Mouse (Mus musculus): ENCODE data around the gene AC192777.2. TPM values are rescaled to one million over a fixed set of nuclear protein-coding genes. Genes with fewer than 3 reads are reported as not detected.
"Not testable (repeated sequence)": the region's sequence is repeated elsewhere in the genome, so short reads cannot be mapped to it uniquely, and the experiment has no call there.

Gene AC192777.2
- not detected for total RNA-seq (2021)
- long read RNA-seq, experiment 1 = 0 reads
- long read RNA-seq, experiment 2 = 0 reads

DNA sequence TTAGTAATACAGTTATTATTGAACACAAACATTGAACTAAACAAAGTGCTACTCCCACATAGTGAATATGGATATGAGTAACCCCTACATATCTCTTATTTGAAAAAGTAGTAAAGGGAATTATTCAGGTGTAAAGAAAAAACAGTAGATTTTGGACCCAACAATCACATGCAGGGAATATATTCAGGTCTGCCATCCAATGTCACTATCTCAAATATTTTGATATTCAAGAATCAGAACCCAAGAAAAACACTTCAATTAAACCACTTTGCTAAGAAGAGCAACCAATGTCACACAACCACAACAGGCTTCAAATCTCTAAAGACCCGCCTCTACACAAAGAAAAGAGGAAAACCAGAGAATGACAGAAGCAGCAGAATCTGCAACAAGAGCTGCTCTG, at the start of gene AC192777.2:
AC192777.2 (plus strand) TSS at position 301 of the 400 bp plus-strand sequence.
- DNase-seq = not testable (repeated sequence)

- not testable (repeated sequence) for DNase-seq
These were observed 20.9 kb downstream of the AC192777.2 start for GRCm38 (mm10) chr17:40116172-40116571.

DNA sequence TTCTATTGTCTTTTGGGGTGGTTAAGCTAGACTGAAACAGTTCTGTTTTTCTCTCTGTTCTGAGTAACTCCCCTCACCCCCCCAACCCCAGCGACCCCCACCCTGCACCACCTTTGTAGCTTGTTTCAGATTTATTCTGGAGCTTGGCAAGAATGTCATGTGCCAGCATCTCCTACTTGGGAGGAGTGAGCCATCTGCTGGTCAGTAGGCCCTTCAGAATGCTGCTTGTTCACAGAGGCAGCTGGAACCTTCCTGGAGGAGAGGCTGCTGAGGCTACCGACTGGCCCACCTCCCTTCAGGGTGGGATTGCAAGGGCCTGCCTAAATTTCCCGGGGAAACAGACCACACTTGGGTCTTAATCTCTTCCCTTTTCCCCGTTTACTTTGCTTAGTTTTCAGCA, 21.6 kb downstream of the AC192777.2 start:
- not testable (repeated sequence) for DNase-seq

Small RNA genes within 50 kb of the gene (microRNA-seq; reads per million reads assigned to microRNA genes)
- gene Gm26376 (ENCODE audit: borderline replicate concordance in 2 of 2) = 0 reads per million in 2 experiments

Other genes with a start within 250 kb of the AC192777.2 start
- not detected for gene Esp38, start 144.9 kb upstream of the AC192777.2 start, total RNA-seq (2021)
- gene Pgk2, start 113.2 kb downstream of the AC192777.2 start, total RNA-seq (2021) = not detected
- gene Crisp3, start 146.8 kb downstream of the AC192777.2 start, total RNA-seq (2021) = not detected
- gene Crisp1, start 223.8 kb downstream of the AC192777.2 start, total RNA-seq (2021) = not detected

Measured in gastrocnemius, postnatal 25 days (tissue).